Mouse (Mus musculus): ENCODE measurements around the gene Rbfox2.

The Rbfox2 gene

DNA sequence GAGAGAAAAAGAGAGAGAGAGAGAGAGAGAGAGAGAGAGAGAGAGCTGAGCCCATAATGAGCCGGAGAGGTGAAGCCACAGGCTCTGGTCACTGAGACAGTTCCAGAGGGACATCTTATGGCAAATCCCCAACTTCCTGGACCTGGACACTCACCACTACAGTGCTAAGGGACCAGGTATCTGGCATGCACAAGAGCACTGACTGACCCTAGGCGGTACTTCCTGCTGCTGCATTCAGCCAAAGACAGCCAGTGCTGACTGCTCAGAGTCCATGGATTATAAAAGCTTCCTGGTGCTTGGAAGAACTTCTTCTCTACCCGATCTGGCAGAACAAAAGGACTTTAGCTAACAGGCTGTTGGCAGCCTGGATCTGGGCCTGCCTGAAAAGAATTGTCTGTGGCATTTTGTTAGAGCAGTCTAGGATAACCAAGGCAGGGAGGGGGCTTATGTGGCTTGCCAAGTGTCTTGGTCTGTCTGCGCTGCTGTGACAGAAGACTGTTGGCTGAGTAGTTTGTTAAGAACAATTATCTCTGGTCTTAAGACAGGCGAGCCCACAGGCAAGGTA, 252.1 kb downstream of the Rbfox2 start:
- no peak for DNase-seq

- no peak for DNase-seq
Measured at GRCm38 (mm10) chr15:77053021-77053420, 253.8 kb downstream of the Rbfox2 start.

GRCm38 (mm10) chr15:77052176-77052575, 254.6 kb downstream of the Rbfox2 start:
- no peak for DNase-seq

- DNase-seq: no peak
Measured at GRCm38 (mm10) chr15:77050570-77050969, 256.2 kb downstream of the Rbfox2 start, which contains the start of gene Mb. Gene Mb, minus strand, starts transcription at chr15:77050670.

DNA sequence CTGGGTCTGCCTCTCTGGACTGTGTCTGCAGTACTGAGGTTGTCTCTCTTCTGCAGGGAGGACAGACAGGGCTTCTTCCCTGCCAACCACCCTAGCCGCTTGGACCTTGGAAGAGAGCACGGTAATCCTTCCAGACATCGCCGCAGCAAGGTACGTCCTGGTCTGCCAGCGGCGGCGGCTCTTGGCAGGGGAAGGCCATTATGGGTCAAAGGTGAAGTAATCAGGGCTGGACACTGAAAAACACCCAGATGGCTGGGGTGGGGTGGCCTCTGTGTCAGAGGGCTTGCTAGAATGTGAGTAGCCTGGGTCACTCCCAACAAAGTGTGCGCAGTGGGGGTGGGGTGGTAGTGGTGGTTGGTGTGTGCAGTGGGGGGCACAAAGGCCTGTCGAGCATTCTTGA, 261.2 kb downstream of the Rbfox2 start:
- DNase-seq: no peak

GRCm38 (mm10) chr15:77044597-77045320, 262.0 kb downstream of the Rbfox2 start, which contains the start of gene Apol6:
Gene Apol6, plus strand, starts transcription at chr15:77044729.
- DNase-seq: no peak

DNA sequence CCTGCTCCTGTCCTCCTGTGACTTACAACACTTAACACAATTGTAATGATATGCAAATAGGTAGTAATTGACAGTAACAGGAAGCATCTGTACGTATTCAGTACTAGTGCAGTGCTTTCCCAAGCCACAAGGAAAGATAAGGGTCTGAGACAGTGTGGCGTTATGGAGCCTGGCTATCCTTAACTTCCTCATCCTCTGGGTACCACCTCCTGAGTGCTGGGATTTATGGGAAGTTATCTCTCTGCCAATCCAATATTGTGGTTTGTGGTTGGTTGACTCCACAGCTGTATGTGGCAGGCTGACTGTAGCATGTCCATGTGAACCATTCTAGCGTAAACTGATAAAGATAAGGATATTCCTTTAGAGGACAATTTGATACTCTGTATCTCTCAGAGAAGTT, 266.0 kb downstream of the Rbfox2 start:
- no peak for DNase-seq

DNA sequence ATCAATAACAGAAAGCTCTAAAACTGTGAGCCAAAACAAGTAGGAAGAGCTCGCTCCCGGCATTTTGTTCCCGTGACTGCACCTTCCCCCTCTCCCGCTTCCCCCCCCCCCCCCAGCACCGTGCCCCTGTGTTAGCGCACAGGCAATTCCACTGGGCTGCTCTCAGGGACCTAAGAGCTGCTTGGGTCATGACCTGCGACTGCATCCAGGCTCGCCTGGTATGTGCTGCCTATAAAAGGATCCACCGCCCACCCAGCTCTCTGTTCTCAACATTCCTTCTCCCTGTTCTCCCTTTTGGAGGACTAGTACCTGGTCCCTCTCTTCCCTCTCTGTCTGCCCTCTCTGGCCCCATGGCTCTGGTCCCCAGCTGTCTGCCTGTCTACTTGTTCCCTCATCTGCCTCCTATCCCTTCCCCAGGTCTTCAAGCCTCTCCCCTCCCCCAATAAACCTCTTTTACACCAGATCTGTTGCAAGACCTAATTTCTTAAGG, 267.5 kb downstream of the Rbfox2 start:
- no peak for DNase-seq

GRCm38 (mm10) chr15:77037278-77038161, 269.3 kb downstream of the Rbfox2 start:
- peak; percentile 82 for DNase-seq

DNA sequence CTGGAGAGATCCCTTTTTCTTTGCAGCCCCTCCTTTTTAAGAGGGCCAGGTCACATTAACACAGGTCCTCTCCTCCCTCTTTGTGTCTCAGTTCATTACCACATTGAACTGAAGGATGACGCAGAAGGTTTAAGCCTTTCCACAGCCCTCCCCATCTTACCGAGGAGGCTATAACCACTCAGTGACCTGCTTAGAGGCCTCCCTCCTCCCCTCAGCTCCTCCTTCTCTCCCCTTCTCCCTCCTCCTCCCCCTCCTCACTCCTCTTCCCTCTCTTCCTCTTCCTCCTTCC, 269.9 kb downstream of the Rbfox2 start:
- DNase-seq: peak; percentile 46

- DNase-seq: peak; percentile 89
Measured at GRCm38 (mm10) chr15:77036320-77036988, 270.4 kb downstream of the Rbfox2 start.

DNA sequence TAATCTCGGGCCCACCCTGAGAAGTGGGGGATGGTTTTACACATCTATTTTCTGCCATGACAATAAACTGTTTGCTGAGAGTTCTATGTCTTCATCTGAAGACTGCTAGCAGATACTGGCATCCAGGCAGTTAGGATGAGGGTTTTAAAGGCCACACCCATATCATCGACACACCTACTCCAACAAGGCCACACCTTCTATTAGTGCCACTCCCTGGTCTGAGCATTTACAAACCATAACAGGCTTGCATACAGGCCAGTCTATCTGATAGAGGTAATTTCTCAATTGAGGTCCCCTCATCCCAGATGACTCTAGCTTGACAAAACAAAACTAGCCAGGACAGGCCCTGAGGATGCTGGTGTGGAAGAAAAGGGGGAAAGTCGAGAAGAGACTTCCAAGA, 271.2 kb downstream of the Rbfox2 start:
- DNase-seq: no peak

DNA sequence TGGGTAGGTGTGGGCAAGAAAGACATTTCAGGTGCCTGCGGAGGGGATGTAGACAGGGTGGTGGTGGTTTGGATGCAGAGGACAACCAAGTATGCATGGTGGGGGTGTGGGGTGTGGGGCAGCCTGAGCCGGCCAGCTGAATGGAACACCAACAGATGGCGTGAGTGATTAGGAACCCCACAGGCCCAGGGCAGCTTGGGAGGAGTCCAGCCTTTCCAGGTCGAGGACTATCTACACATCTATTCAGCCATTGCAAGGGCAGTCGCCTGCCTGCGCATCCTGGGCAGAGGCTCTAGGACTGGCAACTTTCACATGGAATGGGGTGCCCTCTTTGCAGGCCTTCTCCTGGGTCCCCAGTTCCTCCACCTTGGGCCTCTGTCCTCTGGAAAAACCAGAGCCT, 272.3 kb downstream of the Rbfox2 start:
- no peak for DNase-seq

DNA sequence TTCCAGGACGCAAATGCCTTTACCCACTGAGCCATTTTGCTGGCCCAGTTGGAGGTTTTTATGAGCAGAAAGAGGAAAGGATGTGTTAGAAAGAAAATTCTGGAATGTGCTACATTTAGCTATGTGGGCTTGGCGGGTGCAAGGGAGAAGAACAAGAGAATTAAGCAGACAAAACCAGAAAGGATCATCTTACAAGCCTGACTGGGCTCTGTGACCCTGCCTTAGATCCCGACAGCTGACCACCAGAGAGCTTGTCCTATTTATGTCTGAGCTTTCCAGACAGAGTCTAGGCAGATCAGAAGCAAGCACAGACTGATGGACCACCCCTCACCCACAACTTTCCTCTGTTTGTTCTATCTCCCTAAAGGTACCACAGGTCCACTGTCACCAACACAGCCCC, 275.5 kb downstream of the Rbfox2 start:
- DNase-seq: no peak

DNA sequence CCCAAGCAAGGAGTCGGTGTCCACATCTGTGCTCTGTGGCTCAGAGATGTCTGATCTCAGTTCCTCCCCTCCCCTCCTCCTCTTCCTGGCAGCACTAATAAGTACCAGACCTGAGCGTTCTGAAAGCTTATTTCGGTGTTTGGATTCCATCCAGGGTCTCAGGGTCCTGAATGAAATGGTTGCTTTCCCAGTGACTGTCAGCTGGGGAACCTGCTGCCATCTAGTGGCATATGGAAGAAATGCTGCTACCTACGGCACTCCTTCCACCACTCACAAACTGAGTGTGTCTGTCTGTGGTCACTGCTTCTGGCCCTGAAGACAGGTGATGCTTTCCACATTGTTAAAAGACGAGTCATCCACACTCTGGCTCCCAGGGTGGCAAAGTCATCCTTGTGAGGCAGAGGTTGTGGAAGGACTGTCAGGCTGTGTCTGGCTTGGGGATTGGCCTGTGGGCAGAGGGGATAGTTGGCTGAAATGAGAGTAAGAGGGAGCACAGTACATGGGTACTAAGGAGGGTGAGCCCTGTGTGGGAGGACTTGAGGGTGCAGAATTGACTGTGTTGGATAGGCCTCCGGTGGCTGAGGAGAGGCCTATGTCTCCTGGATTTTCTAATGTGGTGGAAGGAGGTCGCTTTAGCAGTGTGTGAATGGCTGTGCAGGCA, 277.3 kb downstream of the Rbfox2 start:
- peak; percentile 77 for DNase-seq

Measured in lung, postnatal 10 days (tissue).